Mouse (Mus musculus) hindbrain, postnatal 0 days (tissue): Measurements from ENCODE around the gene Rps29. TPM values are rescaled to one million over a fixed set of nuclear protein-coding genes. Genes with fewer than 3 reads are reported as not detected.
A peak's percentile ranks its signal among the peaks of the same experiment; 100 is the strongest.

ENCODE experiments used
- ATAC-seq: fragments of 200-750 bp; cut with Nextera tagmentation; 2 replicates; pipeline ENCODE4 v1.8.0; 2017; ENCODE audit warnings: mild to moderate bottlenecking, moderate TSS enrichment, moderate library complexity
- DNase-seq: peaks from one replicate; pipeline ENCODE4 v3.0.0-alpha.2; 2015; ENCODE audit warnings: low spot score
- H3K27ac ChIP-seq: fragments of 300-500 bp; sonication (generic); 2 replicates; pipeline ENCODE4 v1.5.1; 2014; ENCODE audit warnings: mild to moderate bottlenecking
- H3K27me3 ChIP-seq: fragments of 300-500 bp; sonication (generic); 2 replicates; pipeline ENCODE4 v1.6.1; 2014; ENCODE audit warnings: low read length, mixed read lengths; ENCODE audit not compliant: insufficient read depth
- H3K36me3 ChIP-seq: fragments of 300-500 bp; sonication (generic); 2 replicates; pipeline ENCODE4 v1.6.1; 2014; ENCODE audit warnings: low read length, mixed read lengths; ENCODE audit not compliant: insufficient read depth
- H3K4me1 ChIP-seq: fragments of 300-500 bp; sonication (generic); 2 replicates; pipeline ENCODE4 v1.6.1; 2014; ENCODE audit warnings: antibody characterized with exemption, low read length, mixed read lengths; ENCODE audit not compliant: insufficient read depth
- H3K4me2 ChIP-seq: fragments of 300-500 bp; sonication (generic); 2 replicates; pipeline ENCODE4 v1.6.1; 2014; ENCODE audit warnings: low read depth, mild to moderate bottlenecking, low read length, moderate library complexity, mixed read lengths
- H3K4me3 ChIP-seq: fragments of 300-500 bp; sonication (generic); 2 replicates; pipeline ENCODE4 v1.5.1; 2014; ENCODE audit warnings: low read length
- H3K9ac ChIP-seq: fragments of 300-500 bp; sonication (generic); replicated peaks from 2 replicates; pipeline ENCODE4 v1.6.1; 2014; ENCODE audit warnings: mild to moderate bottlenecking, low read length, moderate library complexity, mixed read lengths
- H3K9me3 ChIP-seq: fragments of 300-500 bp; sonication (generic); 2 replicates; pipeline ENCODE4 v1.6.1; 2016; ENCODE audit warnings: low read length, mixed read lengths
- CTCF ChIP-seq: IDR thresholded peaks from 2 replicates; pipeline ENCODE4 v1.5.1; 2016; ENCODE audit warnings: antibody characterized with exemption, control low read depth, low read depth
- WGBS: fragments of 180-500 bp; shearing (Covaris S2); extraction: QIAGEN DNeasy Blood & Tissue Kit; methylation state at CpG from one replicate; pipeline ENCODE4 v1.1.7; 2014; 5-methylcytosine and 5-hydroxymethylcytosine counted together
- polyA plus RNA-seq: library from polyadenylated mRNA; unstranded; fragments of >200 nt; fragmentation: Nextera tagmentation; extraction: Ambion mirVana; gene quantifications from 2 replicates; pipeline ENCODE4 v1.2.1, GENCODE M21; 2015
- total RNA-seq: library from RNA; depleted of rRNA; stranded (reverse); fragments of >200 nt; gene quantifications from 2 replicates; pipeline ENCODE4 v1.2.3, GENCODE M21; 2014

Rps29 gene
- total and polyA plus RNA-seq, 2 experiments from 2014 or later, result 153 to 1,492 TPM

GRCm38 (mm10) chr12:69190074-69190473 is 31.1 kb upstream of the Rps29 start:
- no peak for ATAC-seq
- DNase-seq, result no peak
- Histone ChIP-seq H3K9ac (no peak overlapping the region), H3K4me2 (no peak overlapping the region), H3K4me1 (peaks cover 7% of the 10 kb centered on the region), H3K27ac (no peak overlapping the region), H3K27me3 (no peaks in the 10 kb centered on the region), H3K9me3 (no peaks in the 10 kb centered on the region), H3K4me3 (no peak overlapping the region), H3K36me3 (peaks cover 4% of the 10 kb centered on the region; the same call in 1 of the 2 replicates)
- no peak for TF ChIP-seq CTCF
- 90% methylated on average over 9 of the region's 9 CpGs for WGBS

- Histone ChIP-seq H3K9ac (no peak overlapping the region; the same call in 1 of the 2 replicates), H3K27me3 (no peaks in the 10 kb centered on the region), H3K4me3 (no peak overlapping the region), H3K27ac (no peak overlapping the region), H3K4me2 (no peak overlapping the region), H3K36me3 (peaks cover 4% of the 10 kb centered on the region; the same call in 1 of the 2 replicates), H3K9me3 (no peaks in the 10 kb centered on the region), H3K4me1 (peaks cover 8% of the 10 kb centered on the region)
- TF ChIP-seq CTCF, result no peak
- DNase-seq, result no peak
- WGBS, result 73% methylated on average over 5 of the region's 5 CpGs
- ATAC-seq, result no peak
Observed at GRCm38 (mm10) chr12:69186811-69187471, 28.0 kb upstream of the Rps29 start.

GRCm38 (mm10) chr12:69185371-69185770 is 26.4 kb upstream of the Rps29 start:
- DNase-seq, result no peak
- 63% methylated on average over 7 of the region's 7 CpGs for WGBS
- H3K4me1 ChIP-seq, result peaks cover 8% of the 10 kb centered on the region
- H3K27ac ChIP-seq, result no peak overlapping the region
- ATAC-seq, result no peak
- H3K9me3 ChIP-seq, result no peaks in the 10 kb centered on the region
- H3K36me3 ChIP-seq, result peaks cover 4% of the 10 kb centered on the region; the same call in 1 of the 2 replicates
- H3K27me3 ChIP-seq, result no peaks in the 10 kb centered on the region
- H3K4me2 ChIP-seq, result peak overlapping the region; percentile 99
- peak overlapping the region; percentile 86 for H3K4me3 ChIP-seq
- TF ChIP-seq CTCF, result no peak
- peak overlapping the region; percentile 90 for H3K9ac ChIP-seq

- Histone ChIP-seq H3K27ac (peak overlapping the region; percentile 95), H3K9me3 (no peaks in the 10 kb centered on the region), H3K4me3 (peak overlapping the region; percentile 86), H3K9ac (peak overlapping the region; percentile 90), H3K27me3 (no peaks in the 10 kb centered on the region), H3K4me1 (peaks cover 8% of the 10 kb centered on the region), H3K4me2 (peak overlapping the region; percentile 99), H3K36me3 (peaks cover 4% of the 10 kb centered on the region; the same call in 1 of the 2 replicates)
- no peak for TF ChIP-seq CTCF
- 1% methylated on average over 81 of the region's 86 CpGs for WGBS
- peak; percentile 53 for DNase-seq
- ATAC-seq, result peak; percentile 61
Observed at GRCm38 (mm10) chr12:69184342-69185295, 25.6 kb upstream of the Rps29 start.

GRCm38 (mm10) chr12:69183583-69184308 is 24.8 kb upstream of the Rps29 start, which contains the start of the genes Rpl36al and Mgat2:
Gene Rpl36al (minus strand): TSS chr12:69184083.
Gene Mgat2 (plus strand): TSS chr12:69184157.
- Histone ChIP-seq H3K4me1 (peaks cover 8% of the 10 kb centered on the region), H3K9ac (peak within 1 kb of the TSS; percentile 90), H3K36me3 (peaks cover 4% of the 10 kb centered on the region; the same call in 1 of the 2 replicates), H3K9me3 (no peaks in the 10 kb centered on the region), H3K27ac (peak within 1 kb of the TSS; percentile 95), H3K4me2 (peak within 1 kb of the TSS; percentile 99), H3K27me3 (no peaks in the 10 kb centered on the region), H3K4me3 (peak within 1 kb of the TSS; percentile 86)
- DNase-seq, result peak; percentile 99
- no peak for TF ChIP-seq CTCF
- ATAC-seq, result peak; percentile 99
- WGBS, result under 1% methylated on average over 80 of the region's 84 CpGs

- Histone ChIP-seq H3K36me3 (no peaks in the 10 kb centered on the region), H3K9me3 (no peaks in the 10 kb centered on the region), H3K4me1 (peaks cover 8% of the 10 kb centered on the region), H3K27me3 (no peaks in the 10 kb centered on the region), H3K4me2 (no peak overlapping the region), H3K9ac (no peak overlapping the region), H3K27ac (no peak overlapping the region), H3K4me3 (no peak overlapping the region)
- ATAC-seq, result no peak
- no peak for DNase-seq
- TF ChIP-seq CTCF, result no peak
- WGBS, result 91% methylated on average over 4 of the region's 4 CpGs
Observed at GRCm38 (mm10) chr12:69181800-69182199, 22.8 kb upstream of the Rps29 start.
